In genomic region chr12:87379496-87379895, GRCm38 (mm10) we compare ENCODE assay signal across 25 mouse cellular contexts.
"Had no signal": no experiment of that assay in that cellular context is flagged by ENCODE, and none has a peak within 500 bp of the region (broad histone marks: within the 10 kb centered on the region; RNA-seq: fewer than 3 reads in every experiment).

No protein-coding gene starts in this region.

- ATAC-seq: hindbrain, postnatal 0 days; intestine, embryonic 16.5 days had no signal

- H3K4me2 ChIP-seq: heart, embryonic 12.5 days; hindbrain, embryonic 12.5 days; hindbrain, embryonic 14.5 days; kidney, embryonic 15.5 days; limb, embryonic 13.5 days; limb, embryonic 15.5 days; liver, embryonic 13.5 days; liver, embryonic 15.5 days had no signal

- H3K4me1 ChIP-seq: hindbrain, embryonic 12.5 days had no signal

- DNase-seq: gastrocnemius, adult 2 months; gastrocnemius, postnatal 10 days; gastrocnemius, postnatal 25 days; heart, postnatal 10 days; heart, postnatal 4 days; kidney, adult 11 months; kidney, adult 2 months; kidney, adult 9 months; kidney, postnatal 14 days; kidney, postnatal 36 days; layer of hippocampus, adult 9-11 months; layer of hippocampus, postnatal 36 days; left cerebral cortex, postnatal 4 days; liver, embryonic 13.5 days had no signal

- H3K36me3 ChIP-seq: heart, embryonic 10.5 days; heart, embryonic 12.5 days; hindbrain, embryonic 10.5 days; hindbrain, embryonic 12.5 days; kidney, embryonic 15.5 days; limb, embryonic 15.5 days; liver, embryonic 13.5 days; liver, embryonic 15.5 days had no signal

- H3K27me3 ChIP-seq: heart, embryonic 12.5 days; hindbrain, embryonic 12.5 days; kidney, embryonic 15.5 days; limb, embryonic 13.5 days; limb, embryonic 15.5 days; liver, embryonic 13.5 days; liver, embryonic 15.5 days had no signal

- H3K9me3 ChIP-seq: heart, embryonic 10.5 days; heart, embryonic 12.5 days; hindbrain, embryonic 10.5 days; hindbrain, embryonic 12.5 days; kidney, embryonic 15.5 days; limb, embryonic 13.5 days; limb, embryonic 15.5 days; liver, embryonic 13.5 days; liver, embryonic 15.5 days had no signal

- H3K27ac ChIP-seq: heart, embryonic 10.5 days; hindbrain, embryonic 10.5 days; hindbrain, embryonic 12.5 days; hindbrain, embryonic 14.5 days; hindbrain, postnatal 0 days; kidney, embryonic 15.5 days; limb, embryonic 13.5 days; limb, embryonic 15.5 days; liver, embryonic 13.5 days; liver, embryonic 15.5 days had no signal

- H3K4me3 ChIP-seq: gastrocnemius, adult 2 months; heart, embryonic 10.5 days; heart, embryonic 12.5 days; hindbrain, embryonic 10.5 days; hindbrain, embryonic 12.5 days; kidney, embryonic 15.5 days; limb, embryonic 13.5 days; limb, embryonic 15.5 days; liver, embryonic 13.5 days; liver, embryonic 15.5 days had no signal

- H3K9ac ChIP-seq: heart, embryonic 12.5 days; hindbrain, embryonic 12.5 days; hindbrain, embryonic 14.5 days; kidney, embryonic 15.5 days; limb, embryonic 13.5 days; limb, embryonic 15.5 days; liver, embryonic 15.5 days had no signal
